Mouse (Mus musculus) myocyte (in vitro differentiated cells): ENCODE data around the gene Plk1. TPM values are rescaled to one million over a fixed set of nuclear protein-coding genes. Genes with fewer than 3 reads are reported as not detected.
A peak's percentile ranks its signal among the peaks of the same experiment; 100 is the strongest.

Source experiments
- H3K27me3 ChIP-seq: one replicate; pipeline ENCODE4 v1.6.1; 2011; ENCODE audit not compliant: control insufficient read depth, insufficient read depth, insufficient read length
- H3K36me3 ChIP-seq: one replicate; pipeline ENCODE4 v1.6.1; 2011; ENCODE audit not compliant: control insufficient read depth, insufficient read depth
- H3K4me2 ChIP-seq: one replicate; pipeline ENCODE4 v1.6.1; 2011; ENCODE audit warnings: low read depth, control low read depth
- H3K4me3 ChIP-seq: one replicate; pipeline ENCODE4 v1.5.1; 2011; ENCODE audit warnings: mild to moderate bottlenecking, control low read depth, moderate library complexity
- H3K79me2 ChIP-seq: one replicate; pipeline ENCODE4 v1.6.1; 2011; ENCODE audit not compliant: control insufficient read depth, insufficient read depth
- H3ac ChIP-seq: one replicate; pipeline ENCODE4 v1.6.1; 2011; ENCODE audit not compliant: control insufficient read depth, insufficient read length
- CEBPB ChIP-seq: IDR thresholded peaks from 2 replicates; pipeline ENCODE4 v1.6.1; 2011; ENCODE audit warnings: mild to moderate bottlenecking, moderate library complexity; ENCODE audit not compliant: poor library complexity, insufficient read depth, severe bottlenecking
- E2F4 ChIP-seq: IDR thresholded peaks from one replicate; pipeline ENCODE4 v1.6.1; 2011; ENCODE audit warnings: mild to moderate bottlenecking, control low read depth, moderate library complexity; ENCODE audit not compliant: insufficient read depth
- MAX ChIP-seq: IDR thresholded peaks from one replicate; pipeline ENCODE4 v1.6.1; 2011; ENCODE audit warnings: low read depth, mild to moderate bottlenecking, control low read depth
- MYOD1 ChIP-seq, 3 experiments: IDR thresholded peaks; one replicate each; pipeline ENCODE4 v1.6.1; 2011; ENCODE audit warnings: control low read depth in 2 of 3, low read depth in 2 of 3, mild to moderate bottlenecking in 2 of 3, moderate library complexity in 1 of 3; ENCODE audit not compliant: insufficient read length in 2 of 3, control insufficient read depth in 1 of 3
- MYOG ChIP-seq, 3 experiments: IDR thresholded peaks; one replicate each; pipeline ENCODE4 v1.6.1; 2011; ENCODE audit warnings: control low read depth in 2 of 3, low read depth in 2 of 3, mild to moderate bottlenecking in 2 of 3; ENCODE audit not compliant: insufficient read length in 2 of 3, control insufficient read depth in 1 of 3, insufficient read depth in 1 of 3
- POLR2A ChIP-seq: IDR thresholded peaks from one replicate; pipeline ENCODE4 v1.6.1; 2011; ENCODE audit warnings: low read depth, mild to moderate bottlenecking, control low read depth, moderate library complexity; ENCODE audit not compliant: insufficient read length
- POLR2AphosphoS2 ChIP-seq: IDR thresholded peaks from one replicate; pipeline ENCODE4 v1.6.1; 2011; ENCODE audit warnings: low read depth, control low read depth; ENCODE audit not compliant: insufficient read length
- REST ChIP-seq: IDR thresholded peaks from one replicate; pipeline ENCODE4 v1.6.1; 2011; ENCODE audit warnings: mild to moderate bottlenecking, control low read depth, moderate library complexity; ENCODE audit not compliant: insufficient read depth, insufficient read length
- SRF ChIP-seq: IDR thresholded peaks from one replicate; pipeline ENCODE4 v1.6.1; 2011; ENCODE audit warnings: low read depth; ENCODE audit not compliant: control insufficient read depth, insufficient read length
- TCF12 ChIP-seq: IDR thresholded peaks from one replicate; pipeline ENCODE4 v1.6.1; 2011; ENCODE audit warnings: mild to moderate bottlenecking, control low read depth; ENCODE audit not compliant: poor library complexity, insufficient read depth, severe bottlenecking
- TCF3 ChIP-seq: IDR thresholded peaks from one replicate; pipeline ENCODE4 v1.6.1; 2011; ENCODE audit warnings: low read depth, control low read depth; ENCODE audit not compliant: insufficient read length
- USF1 ChIP-seq: IDR thresholded peaks from one replicate; pipeline ENCODE4 v1.6.1; 2011; ENCODE audit warnings: low read depth, mild to moderate bottlenecking, control low read depth, moderate library complexity
- polyA plus RNA-seq: library from polyadenylated mRNA; unstranded; fragments of >200 nt; fragmentation: generic; extraction: Trizol; gene quantifications from one replicate; pipeline ENCODE4 v1.2.1, GENCODE M21; 2012; ENCODE audit warnings: missing spikeins

The Plk1 gene
- polyA plus RNA-seq, 1 experiment, result 57.8 TPM

GRCm38 (mm10) chr7:122137071-122137470, 22.2 kb upstream of the Plk1 start:
- Histone ChIP-seq H3K4me3 (no peak overlapping the region), H3ac (no peak overlapping the region)
- TF ChIP-seq MYOD1 (IDR thresholded peaks at IDR 0.05; ENCODE audit: control insufficient read depth in 1 of 3, insufficient read length in 2 of 3, low read depth in 2 of 3) (no peak), USF1 (no peak), MYOG (IDR thresholded peaks at IDR 0.05; ENCODE audit: control insufficient read depth in 1 of 3, insufficient read depth in 1 of 3, insufficient read length in 2 of 3, low read depth in 2 of 3) (no peak), TCF3 (no peak), MAX (no peak), E2F4 (no peak), POLR2A (no peak), CEBPB (no peak), REST (no peak), TCF12 (no peak), SRF (no peak), POLR2AphosphoS2 (no peak)

GRCm38 (mm10) chr7:122138190-122138589, 21.0 kb upstream of the Plk1 start:
- no peak overlapping the region for H3K4me2 ChIP-seq
- TF ChIP-seq REST (no peak), MYOG (IDR thresholded peaks at IDR 0.05; ENCODE audit: control insufficient read depth in 1 of 3, insufficient read depth in 1 of 3, insufficient read length in 2 of 3, low read depth in 2 of 3) (no peak), SRF (no peak), TCF3 (no peak), MYOD1 (IDR thresholded peaks at IDR 0.05; ENCODE audit: control insufficient read depth in 1 of 3, insufficient read length in 2 of 3, low read depth in 2 of 3) (no peak)
- peaks cover 43% of the 10 kb centered on the region for H3K36me3 ChIP-seq
- H3K4me3 ChIP-seq, result no peak overlapping the region
- peaks cover 10% of the 10 kb centered on the region for H3K79me2 ChIP-seq
- H3K27me3 ChIP-seq, result no peaks in the 10 kb centered on the region
- H3ac ChIP-seq, result no peak overlapping the region

More at GRCm38 (mm10) chr7:122137071-122137470, 22.2 kb upstream of the Plk1 start:
- Histone ChIP-seq H3K27me3 (no peaks in the 10 kb centered on the region), H3K4me2 (no peak overlapping the region), H3K36me3 (peaks cover 34% of the 10 kb centered on the region), H3K79me2 (peaks cover 18% of the 10 kb centered on the region)

- TF ChIP-seq E2F4 (no peak), TCF3 (no peak), MYOD1 (IDR thresholded peaks at IDR 0.05; ENCODE audit: control insufficient read depth in 1 of 3, insufficient read length in 2 of 3, low read depth in 2 of 3) (no peak), USF1 (no peak), TCF12 (no peak), MAX (no peak), MYOG (IDR thresholded peaks at IDR 0.05; ENCODE audit: control insufficient read depth in 1 of 3, insufficient read depth in 1 of 3, insufficient read length in 2 of 3, low read depth in 2 of 3) (no peak), POLR2AphosphoS2 (no peak), POLR2A (no peak), SRF (no peak), CEBPB (no peak)
- Histone ChIP-seq H3K79me2 (no peaks in the 10 kb centered on the region), H3K36me3 (peaks cover 49% of the 10 kb centered on the region), H3ac (no peak overlapping the region), H3K27me3 (no peaks in the 10 kb centered on the region), H3K4me2 (no peak overlapping the region), H3K4me3 (no peak overlapping the region)
These were observed 18.2 kb upstream of the Plk1 start for GRCm38 (mm10) chr7:122140991-122141390.

GRCm38 (mm10) chr7:122152473-122152872, 6.8 kb upstream of the Plk1 start:
- H3K27me3 ChIP-seq, result no peaks in the 10 kb centered on the region
- no peak overlapping the region for H3K4me2 ChIP-seq
- no peaks in the 10 kb centered on the region for H3K79me2 ChIP-seq
- H3ac ChIP-seq, result no peak overlapping the region
- TF ChIP-seq POLR2AphosphoS2 (no peak), SRF (no peak), CEBPB (no peak), MYOG (IDR thresholded peaks at IDR 0.05; ENCODE audit: control insufficient read depth in 1 of 3, insufficient read depth in 1 of 3, insufficient read length in 2 of 3, low read depth in 2 of 3) (no peak), POLR2A (no peak), MAX (no peak), TCF12 (no peak), TCF3 (no peak), MYOD1 (IDR thresholded peaks at IDR 0.05; ENCODE audit: control insufficient read depth in 1 of 3, insufficient read length in 2 of 3, low read depth in 2 of 3) (no peak), E2F4 (no peak), USF1 (no peak), REST (no peak)
- peaks cover 25% of the 10 kb centered on the region for H3K36me3 ChIP-seq
- H3K4me3 ChIP-seq, result no peak overlapping the region

- TF ChIP-seq POLR2AphosphoS2 (no peak), E2F4 (no peak), USF1 (no peak), MAX (no peak), TCF12 (no peak), SRF (no peak), MYOG (IDR thresholded peaks at IDR 0.05; ENCODE audit: control insufficient read depth in 1 of 3, insufficient read depth in 1 of 3, insufficient read length in 2 of 3, low read depth in 2 of 3) (no peak), POLR2A (no peak), REST (no peak), TCF3 (no peak), CEBPB (no peak), MYOD1 (IDR thresholded peaks at IDR 0.05; ENCODE audit: control insufficient read depth in 1 of 3, insufficient read length in 2 of 3, low read depth in 2 of 3) (no peak)
- peak overlapping the region; percentile 96 for H3K4me3 ChIP-seq
- H3K4me2 ChIP-seq, result peak overlapping the region; percentile 84
- H3K79me2 ChIP-seq, result peaks cover 33% of the 10 kb centered on the region
- H3ac ChIP-seq, result peak overlapping the region; percentile 25
- H3K27me3 ChIP-seq, result no peaks in the 10 kb centered on the region
- H3K36me3 ChIP-seq, result peaks cover 12% of the 10 kb centered on the region
These were observed 751 bp upstream of the Plk1 start for GRCm38 (mm10) chr7:122158488-122158887.
